Mouse (Mus musculus) right cerebral cortex, postnatal 4 days (tissue): ENCODE results near the gene Foxi1.

Experiments used
- DNase-seq: peaks from one replicate; pipeline ENCODE4 v3.0.0-alpha.2; 2022

Gene Foxi1

GRCm38 (mm10) chr11:34155235-34155634 lies 52.7 kb downstream of the Foxi1 start:
- DNase-seq, result no peak
